Mouse (Mus musculus): ENCODE data around the gene Nr6a1. TPM values are rescaled to one million over a fixed set of nuclear protein-coding genes. Genes with fewer than 3 reads are reported as not detected.

The Nr6a1 gene
- total RNA-seq, 2 experiments from 2014 or later = 5.3 to 8.0 TPM

GRCm38 (mm10) chr2:38936721-38937378 lies 9.4 kb upstream of the Nr6a1 start:
- DNase-seq = no peak

- DNase-seq = no peak
Measured at GRCm38 (mm10) chr2:38934936-38935335, 7.4 kb upstream of the Nr6a1 start.

GRCm38 (mm10) chr2:38933931-38934330 lies 6.4 kb upstream of the Nr6a1 start:
- no peak for DNase-seq

- peak; percentile 47 to 52 for DNase-seq
Measured at GRCm38 (mm10) chr2:38931851-38932667, 4.6 kb upstream of the Nr6a1 start, which contains the start of gene Olfml2a. Olfml2a (plus strand) TSS chr2:38931978.

GRCm38 (mm10) chr2:38930269-38930668 lies 2.8 kb upstream of the Nr6a1 start:
- DNase-seq = no peak

GRCm38 (mm10) chr2:38926145-38926891 lies 1.2 kb downstream of the Nr6a1 start:
- DNase-seq = peak; percentile 91 to 92

- peak in 1 of 2 experiments; percentile 16 for DNase-seq
Measured at GRCm38 (mm10) chr2:38925171-38926080, 2.1 kb downstream of the Nr6a1 start.

GRCm38 (mm10) chr2:38924571-38924970 lies 2.9 kb downstream of the Nr6a1 start:
- no peak for DNase-seq

- DNase-seq = no peak
Measured at GRCm38 (mm10) chr2:38923911-38924310, 3.6 kb downstream of the Nr6a1 start.

- no peak for DNase-seq
Measured at GRCm38 (mm10) chr2:38923471-38923870, 4.0 kb downstream of the Nr6a1 start.

- no peak for DNase-seq
Measured at GRCm38 (mm10) chr2:38921374-38921773, 6.1 kb downstream of the Nr6a1 start.

GRCm38 (mm10) chr2:38916947-38917691 lies 10.4 kb downstream of the Nr6a1 start:
- no peak for DNase-seq

- no peak for DNase-seq
Measured at GRCm38 (mm10) chr2:38914965-38915364, 12.5 kb downstream of the Nr6a1 start.

GRCm38 (mm10) chr2:38914517-38914916 lies 13.0 kb downstream of the Nr6a1 start:
- no peak for DNase-seq

GRCm38 (mm10) chr2:38908604-38909003 lies 18.9 kb downstream of the Nr6a1 start:
- DNase-seq = no peak

- DNase-seq = peak; percentile 24 to 31
Measured at GRCm38 (mm10) chr2:38906097-38906496, 21.4 kb downstream of the Nr6a1 start.

- DNase-seq = no peak
Measured at GRCm38 (mm10) chr2:38904290-38904689, 23.2 kb downstream of the Nr6a1 start.

GRCm38 (mm10) chr2:38902866-38903265 lies 24.6 kb downstream of the Nr6a1 start:
- no peak for DNase-seq

- no peak for DNase-seq
Measured at GRCm38 (mm10) chr2:38880907-38881672, 46.4 kb downstream of the Nr6a1 start.

- no peak for DNase-seq
Measured at GRCm38 (mm10) chr2:38874544-38875108, 52.9 kb downstream of the Nr6a1 start.

Measured in layer of hippocampus, postnatal 36 days (tissue).